Mouse (Mus musculus) adrenal gland, adult (tissue): Measurements from ENCODE around the gene Mapkapk3.
"Not testable (repeated sequence)": the region's sequence is repeated elsewhere in the genome, so short reads cannot be mapped to it uniquely, and the experiment has no call there.

Source experiments
- DNase-seq, 2 experiments: peaks; one replicate each; pipeline ENCODE4 v3.0.0; 2022 to 2023; ENCODE audit warnings: low spot score in 1 of 2; ENCODE audit not compliant: inconsistent age in 2 of 2

Mapkapk3 gene

GRCm38 (mm10) chr9:107307886-107308285 lies 18.2 kb upstream of the Mapkapk3 start:
- DNase-seq: peak in 1 of 2 experiments; percentile 87

GRCm38 (mm10) chr9:107307099-107307872 lies 17.6 kb upstream of the Mapkapk3 start:
- peak in 1 of 2 experiments; percentile 56 for DNase-seq

- DNase-seq: not testable (repeated sequence)
Observed at GRCm38 (mm10) chr9:107306673-107307072, 17.0 kb upstream of the Mapkapk3 start.

- DNase-seq: no peak
Observed at GRCm38 (mm10) chr9:107305601-107306542, 16.2 kb upstream of the Mapkapk3 start.

GRCm38 (mm10) chr9:107305012-107305411 lies 15.3 kb upstream of the Mapkapk3 start:
- no peak for DNase-seq

GRCm38 (mm10) chr9:107304383-107304782 lies 14.7 kb upstream of the Mapkapk3 start:
- DNase-seq: no peak

GRCm38 (mm10) chr9:107303900-107304299 lies 14.2 kb upstream of the Mapkapk3 start:
- no peak for DNase-seq

- DNase-seq: no peak
Observed at GRCm38 (mm10) chr9:107303121-107303820, 13.6 kb upstream of the Mapkapk3 start.

GRCm38 (mm10) chr9:107302592-107302991 lies 12.9 kb upstream of the Mapkapk3 start:
- DNase-seq: no peak

GRCm38 (mm10) chr9:107301554-107302331 lies 12.1 kb upstream of the Mapkapk3 start:
- no peak for DNase-seq

- no peak for DNase-seq
Observed at GRCm38 (mm10) chr9:107300224-107300973, 10.7 kb upstream of the Mapkapk3 start.

GRCm38 (mm10) chr9:107299783-107300182 lies 10.1 kb upstream of the Mapkapk3 start:
- DNase-seq: no peak

GRCm38 (mm10) chr9:107298876-107299275 lies 9.2 kb upstream of the Mapkapk3 start:
- no peak for DNase-seq

- DNase-seq: no peak
Observed at GRCm38 (mm10) chr9:107298059-107298780, 8.5 kb upstream of the Mapkapk3 start.

GRCm38 (mm10) chr9:107297658-107298057 lies 8.0 kb upstream of the Mapkapk3 start:
- DNase-seq: peak in 1 of 2 experiments; percentile 45

- DNase-seq: no peak
Observed at GRCm38 (mm10) chr9:107297059-107297458, 7.4 kb upstream of the Mapkapk3 start.

- peak; percentile 94 to 100 for DNase-seq
Observed at GRCm38 (mm10) chr9:107296501-107296965, 6.9 kb upstream of the Mapkapk3 start.

GRCm38 (mm10) chr9:107296041-107296440 lies 6.4 kb upstream of the Mapkapk3 start:
- no peak for DNase-seq

- no peak for DNase-seq
Observed at GRCm38 (mm10) chr9:107296016-107296040, 6.2 kb upstream of the Mapkapk3 start, which contains the start of gene Cish. Cish (plus strand) TSS chr9:107296026.

- no peak for DNase-seq
Observed at GRCm38 (mm10) chr9:107295616-107296015, 5.9 kb upstream of the Mapkapk3 start.
